Mouse (Mus musculus): ENCODE measurements around the gene Pik3r5. TPM values are rescaled to one million over a fixed set of nuclear protein-coding genes. Genes with fewer than 3 reads are reported as not detected.

The Pik3r5 gene
- total RNA-seq, 1 experiment = 0.94 TPM

DNA sequence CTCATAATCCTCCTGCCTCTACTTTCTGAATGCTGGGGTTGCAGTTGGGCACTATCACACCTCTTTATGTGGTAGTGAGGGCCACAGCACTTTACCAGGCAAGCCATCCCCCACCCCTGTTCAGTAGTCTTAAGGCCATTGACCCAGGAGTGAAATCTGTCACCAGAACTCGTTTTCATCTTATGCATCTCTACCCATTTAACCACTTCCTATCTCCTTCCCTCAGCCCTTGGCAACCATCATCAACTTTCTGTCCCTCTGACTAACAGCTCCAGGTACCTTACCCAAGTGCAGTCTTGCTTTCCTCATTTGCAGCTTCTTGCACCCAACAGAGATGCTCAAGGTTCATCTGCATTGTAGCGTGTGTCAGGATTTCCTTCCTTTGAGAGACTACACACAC lies 33.2 kb downstream of the Pik3r5 start:
- in situ Hi-C loops (cut with MboI; ENCODE audit: low sequenced_read_pairs in 2 of 2, unreplicated experiment in 2 of 2) = no loop called here

DNA sequence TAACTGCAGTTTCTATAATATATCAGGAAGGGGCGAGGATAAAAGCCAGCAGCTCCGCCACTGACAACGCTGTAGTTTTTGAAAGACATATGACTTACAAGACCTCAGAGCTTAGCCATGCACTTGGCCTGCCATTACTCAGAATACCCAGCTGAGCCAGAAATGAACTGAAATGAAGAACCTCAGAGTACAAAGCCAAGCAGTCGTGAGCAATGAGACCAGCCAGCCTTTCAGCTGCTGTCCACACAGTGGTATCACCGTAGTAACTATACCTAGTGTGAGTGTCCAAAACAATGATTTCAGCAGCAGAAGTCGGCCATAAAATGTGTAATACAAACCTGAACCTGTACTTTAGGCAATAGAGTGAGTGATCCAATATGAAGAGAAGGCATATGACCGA lies 35.5 kb downstream of the Pik3r5 start:
- no peaks in the 10 kb centered on the region for H3K9me3 ChIP-seq (ENCODE audit: control insufficient read depth, insufficient read depth, low read depth, low read length)

More for the DNA sequence above, 33.2 kb downstream of the Pik3r5 start:
- no peak overlapping the region for H3K9ac ChIP-seq (ENCODE audit: insufficient read depth, low read depth, low read length, poor library complexity, severe bottlenecking)
- H3K36me3 ChIP-seq (ENCODE audit: control insufficient read depth, insufficient read depth, low read length, poor library complexity, severe bottlenecking) = no peaks in the 10 kb centered on the region
- H3K4me1 ChIP-seq (ENCODE audit: control insufficient read depth in 2 of 2, insufficient read depth in 2 of 2, low read length in 2 of 2, poor library complexity in 1 of 2) = no peaks in the 10 kb centered on the region
- no peaks in the 10 kb centered on the region for H3K9me3 ChIP-seq (ENCODE audit: control insufficient read depth, insufficient read depth, low read depth, low read length)
- DNase-seq (ENCODE audit: low read depth, low spot score) = no peak
- H3K27ac ChIP-seq (ENCODE audit: insufficient read depth, low read depth, low read length, poor library complexity, severe bottlenecking) = no peak overlapping the region
- H3K4me3 ChIP-seq (ENCODE audit: insufficient read depth in 1 of 2, low read depth in 1 of 2, low read length in 2 of 2, poor library complexity in 1 of 2, severe bottlenecking in 1 of 2) = no peak overlapping the region
- TF ChIP-seq ZNF384 (IDR thresholded peaks at IDR 0.05; ENCODE audit: low read depth, low read length) (no peak), MAFK (IDR thresholded peaks at IDR 0.05; ENCODE audit: insufficient read depth, low read depth, low read length) (no peak), HCFC1 (IDR thresholded peaks at IDR 0.05; ENCODE audit: borderline replicate concordance, insufficient read depth, low read length) (no peak), ZC3H11A (IDR thresholded peaks at IDR 0.05; ENCODE audit: borderline replicate concordance, low read depth, low read length) (no peak), CHD2 (IDR thresholded peaks at IDR 0.05; ENCODE audit: low read depth, low read length) (no peak)

DNA sequence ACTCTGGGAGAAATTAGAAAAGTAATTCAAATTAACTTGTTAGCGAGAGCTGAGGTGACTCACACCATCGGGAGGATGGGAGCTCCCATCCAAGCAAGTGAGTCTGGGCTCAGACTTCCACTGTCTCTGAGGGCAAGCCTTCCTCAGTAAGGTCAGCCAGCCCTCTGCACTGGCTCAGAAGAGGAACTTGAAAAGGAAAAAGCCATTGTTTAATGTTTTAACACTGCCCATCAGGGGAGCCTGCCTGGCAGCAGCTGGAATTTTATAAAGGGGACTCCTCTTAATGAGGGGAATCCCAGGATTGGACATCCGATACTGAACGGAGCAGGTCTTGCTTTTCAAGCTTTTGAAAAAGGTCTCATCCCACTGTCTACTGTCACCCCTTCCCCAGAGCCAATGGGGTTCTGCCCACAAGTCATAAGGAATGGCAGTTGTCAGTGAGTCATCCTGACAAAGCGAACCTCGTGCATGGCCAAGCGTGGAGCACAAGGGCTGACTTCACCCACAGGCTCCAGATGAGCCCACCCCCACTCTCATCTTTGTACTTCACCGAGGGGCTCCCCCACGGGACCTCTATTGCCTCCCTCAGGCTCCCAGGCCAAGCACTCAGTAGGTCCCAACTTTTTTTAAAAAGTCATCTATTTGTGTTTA lies 36.2 kb downstream of the Pik3r5 start:
- DNase-seq (ENCODE audit: low read depth, low spot score) = no peak
- Histone ChIP-seq H3K9me3 (ENCODE audit: control insufficient read depth, insufficient read depth, low read depth, low read length) (no peaks in the 10 kb centered on the region), H3K27ac (ENCODE audit: insufficient read depth, low read depth, low read length, poor library complexity, severe bottlenecking) (no peak overlapping the region), H3K36me3 (ENCODE audit: control insufficient read depth, insufficient read depth, low read length, poor library complexity, severe bottlenecking) (no peaks in the 10 kb centered on the region), H3K4me3 (ENCODE audit: insufficient read depth in 1 of 2, low read depth in 1 of 2, low read length in 2 of 2, poor library complexity in 1 of 2, severe bottlenecking in 1 of 2) (no peak overlapping the region), H3K9ac (ENCODE audit: insufficient read depth, low read depth, low read length, poor library complexity, severe bottlenecking) (no peak overlapping the region), H3K4me1 (ENCODE audit: control insufficient read depth in 2 of 2, insufficient read depth in 2 of 2, low read length in 2 of 2, poor library complexity in 1 of 2) (no peaks in the 10 kb centered on the region)
- TF ChIP-seq ZC3H11A (IDR thresholded peaks at IDR 0.05; ENCODE audit: borderline replicate concordance, low read depth, low read length) (no peak), HCFC1 (IDR thresholded peaks at IDR 0.05; ENCODE audit: borderline replicate concordance, insufficient read depth, low read length) (no peak), ZNF384 (IDR thresholded peaks at IDR 0.05; ENCODE audit: low read depth, low read length) (no peak), MAFK (IDR thresholded peaks at IDR 0.05; ENCODE audit: insufficient read depth, low read depth, low read length) (no peak), CHD2 (IDR thresholded peaks at IDR 0.05; ENCODE audit: low read depth, low read length) (no peak)
- in situ Hi-C loops (cut with MboI; ENCODE audit: low sequenced_read_pairs in 2 of 2, unreplicated experiment in 2 of 2) = no loop called here

More for the DNA sequence above, 35.5 kb downstream of the Pik3r5 start:
- Histone ChIP-seq H3K4me1 (ENCODE audit: control insufficient read depth in 2 of 2, insufficient read depth in 2 of 2, low read length in 2 of 2, poor library complexity in 1 of 2) (no peaks in the 10 kb centered on the region), H3K9ac (ENCODE audit: insufficient read depth, low read depth, low read length, poor library complexity, severe bottlenecking) (no peak overlapping the region), H3K36me3 (ENCODE audit: control insufficient read depth, insufficient read depth, low read length, poor library complexity, severe bottlenecking) (no peaks in the 10 kb centered on the region), H3K27ac (ENCODE audit: insufficient read depth, low read depth, low read length, poor library complexity, severe bottlenecking) (no peak overlapping the region), H3K4me3 (ENCODE audit: insufficient read depth in 1 of 2, low read depth in 1 of 2, low read length in 2 of 2, poor library complexity in 1 of 2, severe bottlenecking in 1 of 2) (no peak overlapping the region)
- TF ChIP-seq ZNF384 (IDR thresholded peaks at IDR 0.05; ENCODE audit: low read depth, low read length) (no peak), CHD2 (IDR thresholded peaks at IDR 0.05; ENCODE audit: low read depth, low read length) (no peak), MAFK (IDR thresholded peaks at IDR 0.05; ENCODE audit: insufficient read depth, low read depth, low read length) (no peak), HCFC1 (IDR thresholded peaks at IDR 0.05; ENCODE audit: borderline replicate concordance, insufficient read depth, low read length) (no peak), ZC3H11A (IDR thresholded peaks at IDR 0.05; ENCODE audit: borderline replicate concordance, low read depth, low read length) (no peak)
- in situ Hi-C loops (cut with MboI; ENCODE audit: low sequenced_read_pairs in 2 of 2, unreplicated experiment in 2 of 2) = no loop called here
- DNase-seq (ENCODE audit: low read depth, low spot score) = no peak

DNA sequence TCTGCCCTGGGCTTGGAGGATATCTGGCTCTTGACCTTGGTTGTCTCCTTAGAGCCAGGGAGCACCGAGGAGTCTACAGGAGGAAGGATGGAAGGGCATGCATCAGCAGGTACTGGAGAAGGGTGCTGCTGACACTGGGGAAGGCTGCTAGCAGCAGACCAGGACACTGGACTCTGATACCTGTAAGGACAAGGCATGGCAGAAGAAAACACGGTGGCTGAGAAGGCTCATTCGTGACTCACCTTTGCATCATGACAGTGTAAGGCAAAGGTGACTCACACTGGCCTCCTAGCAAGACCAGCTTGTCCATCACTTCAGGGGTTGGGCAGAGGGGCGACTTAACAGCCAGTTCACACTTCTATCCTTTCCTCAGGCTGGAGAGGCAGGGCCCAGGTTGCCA lies 37.0 kb downstream of the Pik3r5 start:
- H3K27ac ChIP-seq (ENCODE audit: insufficient read depth, low read depth, low read length, poor library complexity, severe bottlenecking) = no peak overlapping the region
- H3K36me3 ChIP-seq (ENCODE audit: control insufficient read depth, insufficient read depth, low read length, poor library complexity, severe bottlenecking) = no peaks in the 10 kb centered on the region
- TF ChIP-seq CHD2 (IDR thresholded peaks at IDR 0.05; ENCODE audit: low read depth, low read length) (no peak), HCFC1 (IDR thresholded peaks at IDR 0.05; ENCODE audit: borderline replicate concordance, insufficient read depth, low read length) (no peak)
- H3K4me1 ChIP-seq (ENCODE audit: control insufficient read depth in 2 of 2, insufficient read depth in 2 of 2, low read length in 2 of 2, poor library complexity in 1 of 2) = no peaks in the 10 kb centered on the region
- no peaks in the 10 kb centered on the region for H3K9me3 ChIP-seq (ENCODE audit: control insufficient read depth, insufficient read depth, low read depth, low read length)
- no peak overlapping the region for H3K9ac ChIP-seq (ENCODE audit: insufficient read depth, low read depth, low read length, poor library complexity, severe bottlenecking)
- H3K4me3 ChIP-seq (ENCODE audit: insufficient read depth in 1 of 2, low read depth in 1 of 2, low read length in 2 of 2, poor library complexity in 1 of 2, severe bottlenecking in 1 of 2) = no peak overlapping the region
- in situ Hi-C loops (cut with MboI; ENCODE audit: low sequenced_read_pairs in 2 of 2, unreplicated experiment in 2 of 2) = no loop called here
- DNase-seq (ENCODE audit: low read depth, low spot score) = no peak
